Mouse (Mus musculus): ENCODE measurements around the gene Acox2.

Acox2 gene

GRCm38 (mm10) chr14:8213803-8214224 lies 45.3 kb downstream of the Acox2 start, which contains the start of gene Kctd6:
Kctd6 (plus strand) TSS chr14:8214140.
- DNase-seq (ENCODE audit: low spot score) = peak; percentile 98

- DNase-seq (ENCODE audit: low spot score) = no peak
These were observed 46.2 kb downstream of the Acox2 start for GRCm38 (mm10) chr14:8212996-8213395.

DNA sequence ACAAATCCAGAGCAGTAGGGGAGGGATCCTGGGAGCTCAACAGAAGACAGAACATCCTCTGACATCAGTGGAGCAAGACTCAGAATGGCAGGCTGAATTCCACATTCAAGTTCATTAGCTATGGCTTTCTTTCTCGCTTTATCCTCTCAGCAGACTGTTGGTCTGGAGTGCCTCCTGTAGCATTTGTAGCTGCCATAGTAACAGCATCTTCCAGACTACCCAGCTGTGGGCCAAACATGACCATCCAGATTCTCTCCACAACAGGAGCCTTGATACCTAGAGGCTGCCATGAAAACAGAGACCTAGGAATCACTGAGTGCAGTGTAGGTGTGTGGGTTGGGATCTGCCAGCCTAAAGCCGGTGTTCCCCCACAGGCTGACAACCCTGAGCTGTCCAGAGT lies 49.3 kb downstream of the Acox2 start:
- no peak for DNase-seq (ENCODE audit: low spot score)

DNA sequence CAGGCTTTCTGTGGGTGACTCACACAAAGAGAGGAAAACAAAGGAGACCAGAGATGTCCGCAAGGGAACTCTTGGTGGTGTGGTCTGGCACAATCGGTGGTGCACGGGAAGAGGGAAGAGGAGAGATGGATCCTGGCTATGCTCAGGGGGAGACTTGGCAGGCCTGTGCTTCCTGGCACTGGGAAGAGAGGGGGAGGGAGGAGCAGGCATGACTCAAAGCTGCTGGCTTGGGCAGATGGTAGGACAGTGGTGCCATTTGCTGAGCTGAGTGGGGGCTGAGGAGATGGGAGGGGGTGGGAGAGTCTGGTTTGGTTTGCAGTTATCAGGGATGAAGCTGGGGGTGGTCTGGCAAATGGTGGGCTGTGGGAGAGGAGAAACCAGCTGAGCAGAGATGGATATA lies 50.3 kb downstream of the Acox2 start:
- DNase-seq (ENCODE audit: low spot score) = no peak

GRCm38 (mm10) chr14:8207543-8207942 lies 51.6 kb downstream of the Acox2 start:
- DNase-seq (ENCODE audit: low spot score) = no peak

- no peak for DNase-seq (ENCODE audit: low spot score)
These were observed 52.0 kb downstream of the Acox2 start for GRCm38 (mm10) chr14:8207105-8207504.

DNA sequence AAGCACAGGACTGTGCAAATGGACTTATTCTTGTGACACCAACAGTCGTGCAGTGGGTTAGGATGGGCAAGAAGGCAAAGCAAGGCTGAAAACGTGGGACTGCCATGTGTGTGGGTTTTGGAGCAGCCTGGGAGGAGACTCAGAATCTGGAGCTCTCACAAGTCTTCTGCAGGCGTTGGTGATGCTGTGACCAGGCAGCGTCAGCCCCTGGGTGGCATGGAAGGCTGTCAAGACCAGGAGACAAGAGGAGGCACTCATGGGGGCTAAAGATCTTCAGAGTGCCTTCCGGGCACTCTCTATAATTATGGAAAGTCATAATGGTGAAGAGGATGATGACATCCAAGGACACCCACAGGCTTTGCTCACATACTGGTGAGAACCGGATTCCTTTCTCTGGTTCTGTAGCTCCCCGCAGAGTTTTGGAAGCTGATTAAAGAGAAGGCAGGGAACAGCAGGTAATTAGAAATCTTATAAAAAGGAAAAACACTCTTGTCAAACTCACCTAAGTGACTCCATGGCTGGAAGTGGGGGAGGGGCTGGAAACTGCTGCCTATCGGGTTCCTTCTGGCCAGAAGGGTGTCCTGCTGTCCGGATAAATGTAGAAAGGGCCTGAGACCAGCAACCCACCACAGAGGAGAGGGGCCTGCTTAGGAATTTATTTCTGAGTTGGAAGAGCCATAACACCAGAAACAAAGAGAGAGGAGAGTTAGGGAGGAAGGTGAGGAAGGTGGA lies 52.8 kb downstream of the Acox2 start:
- no peak for DNase-seq (ENCODE audit: low spot score)

DNA sequence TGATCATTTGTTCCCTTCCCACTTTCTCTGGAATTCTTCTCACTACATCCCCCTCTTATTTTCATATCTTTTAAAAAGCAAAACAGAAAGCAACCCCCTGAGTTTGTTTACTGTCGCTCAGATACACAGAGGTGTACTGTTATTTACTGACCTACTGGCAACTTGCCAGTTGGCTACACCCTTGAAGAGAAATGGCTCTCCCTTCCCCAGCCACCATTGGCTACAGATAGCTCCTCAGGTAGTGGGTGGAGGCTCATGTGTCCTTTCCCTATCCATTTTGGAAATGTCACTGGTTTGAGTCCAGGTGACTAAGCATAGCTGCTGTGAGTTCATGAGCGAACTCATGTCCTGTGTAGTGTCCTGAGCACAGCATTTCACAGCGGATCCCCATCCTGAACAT lies 57.4 kb downstream of the Acox2 start:
- DNase-seq (ENCODE audit: low spot score) = no peak

GRCm38 (mm10) chr14:8200769-8201168 lies 58.4 kb downstream of the Acox2 start:
- no peak for DNase-seq (ENCODE audit: low spot score)

DNA sequence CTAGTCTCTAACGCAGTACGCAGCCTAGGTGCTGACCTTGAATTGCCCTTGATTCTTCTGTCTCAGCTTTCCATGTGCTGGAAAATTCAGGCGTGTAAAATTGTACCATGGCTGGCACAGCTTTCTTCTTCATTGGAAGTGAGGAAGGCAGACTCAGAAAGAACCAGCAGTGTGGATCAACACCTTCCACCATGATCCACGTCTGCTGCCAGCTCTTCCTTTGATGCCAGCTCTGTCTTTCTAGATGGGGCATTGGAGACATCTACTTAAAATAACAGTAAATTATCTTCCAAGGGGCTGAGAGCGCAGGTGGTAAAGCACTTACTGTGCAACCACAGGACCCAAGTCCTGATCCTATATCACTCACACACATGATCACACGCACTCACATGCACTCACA lies 66.4 kb downstream of the Acox2 start:
- no peak for DNase-seq (ENCODE audit: low spot score)

- DNase-seq (ENCODE audit: low spot score) = no peak
These were observed 67.7 kb downstream of the Acox2 start for GRCm38 (mm10) chr14:8191331-8191965.

- DNase-seq (ENCODE audit: low spot score) = no peak
These were observed 68.6 kb downstream of the Acox2 start for GRCm38 (mm10) chr14:8190556-8190955.

DNA sequence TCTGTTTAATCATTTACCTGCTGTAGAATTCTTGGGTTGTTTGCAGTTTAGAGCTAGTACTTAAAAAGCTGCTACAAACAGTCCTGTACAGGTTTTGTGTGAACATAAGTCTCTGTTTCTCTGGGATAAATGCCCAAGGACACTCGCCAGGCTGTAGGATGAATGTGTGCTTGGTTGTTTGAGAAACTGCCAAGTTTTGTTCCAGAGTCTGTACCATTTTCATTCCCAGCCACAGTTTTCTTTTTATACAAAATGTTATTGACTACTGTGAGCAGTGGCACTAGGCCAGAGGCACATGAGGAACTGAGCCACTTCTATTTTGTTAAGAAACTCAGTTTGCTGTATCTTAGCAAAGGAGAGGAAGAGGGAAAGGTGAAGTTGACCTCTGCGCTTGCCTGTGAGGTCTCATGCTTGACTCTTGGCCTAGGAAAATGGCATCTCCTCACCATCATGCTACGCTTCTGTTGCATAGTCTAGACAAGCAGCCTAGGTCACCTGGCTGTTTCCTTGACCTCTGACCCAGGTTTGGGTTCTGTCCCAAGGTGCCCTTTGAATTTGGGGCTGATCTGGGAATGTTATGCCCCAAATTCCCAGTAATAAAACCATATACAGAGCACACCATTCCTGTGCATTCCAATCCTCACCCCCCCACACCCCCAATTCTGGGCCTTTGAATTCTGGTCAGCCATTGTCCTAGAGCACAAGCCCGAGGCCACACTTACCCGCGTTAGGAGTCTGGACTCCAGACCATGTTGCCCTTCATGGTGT lies 72.7 kb downstream of the Acox2 start:
- DNase-seq (ENCODE audit: low spot score) = no peak

- no peak for DNase-seq (ENCODE audit: low spot score)
These were observed 75.8 kb downstream of the Acox2 start for GRCm38 (mm10) chr14:8183330-8183729.

DNA sequence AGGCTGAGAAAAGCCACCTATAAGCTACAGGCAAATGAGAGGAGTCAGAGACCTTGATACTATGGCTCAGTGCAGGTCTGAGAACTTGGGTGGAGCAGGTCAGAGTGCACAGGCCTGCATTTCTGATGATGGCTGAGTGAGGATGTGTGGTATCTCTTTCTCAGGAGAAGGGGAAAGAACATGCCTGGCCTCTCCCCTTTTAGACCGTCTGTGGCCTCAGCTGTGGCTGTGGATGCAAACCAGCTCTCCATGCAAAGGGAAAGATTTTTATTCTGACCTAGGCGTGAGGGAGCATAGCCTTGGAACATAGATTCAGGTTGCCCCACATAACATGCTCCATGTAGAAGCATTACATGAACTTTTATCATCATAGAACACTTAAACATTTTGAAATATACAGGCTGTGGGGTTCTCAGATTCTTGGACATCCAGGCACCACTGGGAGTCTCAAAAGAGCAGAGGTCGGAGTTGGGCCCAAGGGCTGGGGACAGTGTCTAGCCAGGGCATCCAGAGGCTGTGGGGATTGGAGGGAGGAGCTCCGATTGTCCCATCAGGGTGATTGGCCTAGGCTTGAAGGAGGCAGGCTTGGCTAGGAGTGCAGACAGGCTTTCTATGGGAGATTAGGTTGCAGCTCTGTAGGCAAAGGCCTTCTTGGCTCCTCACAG lies 78.7 kb downstream of the Acox2 start:
- DNase-seq (ENCODE audit: low spot score) = no peak

DNA sequence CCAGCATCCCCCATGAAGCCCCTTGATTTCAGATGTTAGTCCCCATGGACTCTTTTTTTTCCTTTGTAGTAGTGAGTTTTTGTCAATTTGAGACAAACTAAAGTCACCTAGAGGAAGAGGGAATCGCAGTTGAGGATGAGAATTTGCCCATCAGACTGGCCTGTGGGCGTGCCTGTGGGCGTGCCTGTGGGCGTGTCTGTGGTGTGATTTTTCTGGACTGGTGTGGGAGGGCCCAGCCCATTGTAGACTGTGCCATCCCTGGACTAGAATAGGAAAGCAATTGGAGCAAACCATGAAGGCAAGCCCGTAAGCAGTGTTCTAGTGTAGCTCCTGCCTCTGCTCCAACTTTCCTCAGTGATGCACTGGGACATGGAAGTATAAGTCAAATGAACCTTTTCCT lies 82.9 kb downstream of the Acox2 start:
- DNase-seq (ENCODE audit: low spot score) = no peak
